Mouse (Mus musculus) ES-Bruce4 (cell line): ENCODE results near the gene Ctnnd2.

ENCODE experiments used
- CTCF ChIP-seq: IDR thresholded peaks from one replicate; pipeline ENCODE4 v1.8.1; 2011; ENCODE audit warnings: low read depth, low read length
- POLR2A ChIP-seq: IDR thresholded peaks from one replicate; pipeline ENCODE4 v1.8.1; 2011; ENCODE audit warnings: low read length; ENCODE audit not compliant: insufficient read depth

- TF ChIP-seq CTCF (no peak), POLR2A (no peak)
Observed at GRCm38 (mm10) chr15:30541459-30541858, 369.1 kb downstream of the Ctnnd2 start.
